Mouse (Mus musculus): ENCODE measurements around the gene Dscaml1. TPM values are rescaled to one million over a fixed set of nuclear protein-coding genes. Genes with fewer than 3 reads are reported as not detected.

Gene Dscaml1
- polyA plus RNA-seq, 2 experiments = not detected

GRCm38 (mm10) chr9:45410614-45411013 lies 15.8 kb upstream of the Dscaml1 start:
- Histone ChIP-seq H3K27ac (no peak overlapping the region), H3K9ac (replicated peaks) (no peak overlapping the region), H3K4me1 (replicated peaks; ENCODE audit: control insufficient read depth in 2 of 2, insufficient read depth in 2 of 2, low read length in 1 of 2) (no peaks in the 10 kb centered on the region), H3K36me3 (replicated peaks; ENCODE audit: control insufficient read depth, insufficient read depth, low read depth) (no peaks in the 10 kb centered on the region), H3K27me3 (ENCODE audit: control insufficient read depth, insufficient read depth, low read length) (no peaks in the 10 kb centered on the region), H3K4me3 (ENCODE audit: insufficient read depth in 1 of 2, low read depth in 2 of 2, low read length in 2 of 2) (no peak overlapping the region), H3K9me3 (ENCODE audit: control insufficient read depth, low read length) (no peaks in the 10 kb centered on the region), H3K4me2 (ENCODE audit: low read depth) (no peak overlapping the region)
- TF ChIP-seq CTCF (IDR thresholded peaks at IDR 0.05; ENCODE audit: low read depth) (no peak), EP300 (IDR thresholded peaks at IDR 0.05; ENCODE audit: low read depth) (no peak)
- DNase-seq (ENCODE audit: low read depth in 3 of 3, low spot score in 3 of 3) (no peak), ATAC-seq (ENCODE audit: insufficient read depth) (no peak)
- 67% methylated on average over 2 of the region's 2 CpGs for WGBS (ENCODE audit: insufficient replicate concordance)

- DNase-seq (ENCODE audit: low read depth in 3 of 3, low spot score in 3 of 3) = no peak
- Histone ChIP-seq H3K27ac (no peak overlapping the region), H3K27me3 (ENCODE audit: control insufficient read depth, insufficient read depth, low read length) (no peaks in the 10 kb centered on the region), H3K4me1 (replicated peaks; ENCODE audit: control insufficient read depth in 2 of 2, insufficient read depth in 2 of 2, low read length in 1 of 2) (no peaks in the 10 kb centered on the region), H3K9me3 (ENCODE audit: control insufficient read depth, low read length) (no peaks in the 10 kb centered on the region), H3K4me3 (ENCODE audit: insufficient read depth in 1 of 2, low read depth in 2 of 2, low read length in 2 of 2) (no peak overlapping the region), H3K9ac (replicated peaks) (no peak overlapping the region), H3K36me3 (replicated peaks; ENCODE audit: control insufficient read depth, insufficient read depth, low read depth) (no peaks in the 10 kb centered on the region), H3K4me2 (ENCODE audit: low read depth) (no peak overlapping the region)
- no peak for ATAC-seq (ENCODE audit: insufficient read depth)
- WGBS (ENCODE audit: insufficient replicate concordance) = 65% methylated on average over 3 of the region's 3 CpGs
- TF ChIP-seq EP300 (IDR thresholded peaks at IDR 0.05; ENCODE audit: low read depth) (no peak), CTCF (IDR thresholded peaks at IDR 0.05; ENCODE audit: low read depth) (no peak)
Measured at GRCm38 (mm10) chr9:45411111-45411510, 15.3 kb upstream of the Dscaml1 start.

GRCm38 (mm10) chr9:45411803-45412202 lies 14.6 kb upstream of the Dscaml1 start:
- no peak overlapping the region for H3K9ac ChIP-seq (replicated peaks)
- no peak overlapping the region for H3K27ac ChIP-seq
- ATAC-seq (ENCODE audit: insufficient read depth) (no peak), DNase-seq (ENCODE audit: low read depth in 3 of 3, low spot score in 3 of 3) (peak in 2 of 3 experiments; percentile 3 to 16)
- H3K4me3 ChIP-seq (ENCODE audit: insufficient read depth in 1 of 2, low read depth in 2 of 2, low read length in 2 of 2) = no peak overlapping the region
- H3K4me1 ChIP-seq (replicated peaks; ENCODE audit: control insufficient read depth in 2 of 2, insufficient read depth in 2 of 2, low read length in 1 of 2) = no peaks in the 10 kb centered on the region; a peak in 1 of 4 replicates
- no peaks in the 10 kb centered on the region for H3K27me3 ChIP-seq (ENCODE audit: control insufficient read depth, insufficient read depth, low read length)
- no peaks in the 10 kb centered on the region for H3K36me3 ChIP-seq (replicated peaks; ENCODE audit: control insufficient read depth, insufficient read depth, low read depth)
- TF ChIP-seq CTCF (IDR thresholded peaks at IDR 0.05; ENCODE audit: low read depth) = peak; percentile 46; the same call in 1 of the 2 replicates
- TF ChIP-seq EP300 (IDR thresholded peaks at IDR 0.05; ENCODE audit: low read depth) = no peak
- H3K9me3 ChIP-seq (ENCODE audit: control insufficient read depth, low read length) = no peaks in the 10 kb centered on the region
- WGBS (ENCODE audit: insufficient replicate concordance) = 17% methylated on average over 7 of the region's 7 CpGs
- H3K4me2 ChIP-seq (ENCODE audit: low read depth) = no peak overlapping the region

- no peaks in the 10 kb centered on the region for H3K36me3 ChIP-seq (replicated peaks; ENCODE audit: control insufficient read depth, insufficient read depth, low read depth)
- no peak overlapping the region for H3K4me3 ChIP-seq (ENCODE audit: insufficient read depth in 1 of 2, low read depth in 2 of 2, low read length in 2 of 2)
- no peak for ATAC-seq (ENCODE audit: insufficient read depth)
- H3K4me2 ChIP-seq (ENCODE audit: low read depth) = no peak overlapping the region
- H3K9me3 ChIP-seq (ENCODE audit: control insufficient read depth, low read length) = no peaks in the 10 kb centered on the region
- no peak overlapping the region for H3K9ac ChIP-seq (replicated peaks)
- TF ChIP-seq EP300 (IDR thresholded peaks at IDR 0.05; ENCODE audit: low read depth) = no peak
- peak; percentile 92 for TF ChIP-seq CTCF (IDR thresholded peaks at IDR 0.05; ENCODE audit: low read depth)
- H3K27ac ChIP-seq = no peak overlapping the region
- DNase-seq (ENCODE audit: low read depth in 3 of 3, low spot score in 3 of 3) = peak; percentile 32 to 44 (median 39)
- WGBS (ENCODE audit: insufficient replicate concordance) = 5% methylated on average over 10 of the region's 10 CpGs
- H3K4me1 ChIP-seq (replicated peaks; ENCODE audit: control insufficient read depth in 2 of 2, insufficient read depth in 2 of 2, low read length in 1 of 2) = no peaks in the 10 kb centered on the region; a peak in 1 of 4 replicates
- H3K27me3 ChIP-seq (ENCODE audit: control insufficient read depth, insufficient read depth, low read length) = no peaks in the 10 kb centered on the region
Measured at GRCm38 (mm10) chr9:45412287-45412686, 14.1 kb upstream of the Dscaml1 start.

- ATAC-seq (ENCODE audit: insufficient read depth) (no peak), DNase-seq (ENCODE audit: low read depth in 3 of 3, low spot score in 3 of 3) (no peak)
- WGBS (ENCODE audit: insufficient replicate concordance) = 56% methylated on average over 4 of the region's 4 CpGs
- H3K27me3 ChIP-seq (ENCODE audit: control insufficient read depth, insufficient read depth, low read length) = no peaks in the 10 kb centered on the region
- H3K27ac ChIP-seq = no peak overlapping the region
- no peak overlapping the region for H3K4me3 ChIP-seq (ENCODE audit: insufficient read depth in 1 of 2, low read depth in 2 of 2, low read length in 2 of 2)
- H3K4me2 ChIP-seq (ENCODE audit: low read depth) = no peak overlapping the region
- H3K9me3 ChIP-seq (ENCODE audit: control insufficient read depth, low read length) = no peaks in the 10 kb centered on the region
- no peaks in the 10 kb centered on the region; a peak in 1 of 4 replicates for H3K4me1 ChIP-seq (replicated peaks; ENCODE audit: control insufficient read depth in 2 of 2, insufficient read depth in 2 of 2, low read length in 1 of 2)
- TF ChIP-seq CTCF (IDR thresholded peaks at IDR 0.05; ENCODE audit: low read depth) (no peak), EP300 (IDR thresholded peaks at IDR 0.05; ENCODE audit: low read depth) (no peak)
- no peak overlapping the region for H3K9ac ChIP-seq (replicated peaks)
- no peaks in the 10 kb centered on the region for H3K36me3 ChIP-seq (replicated peaks; ENCODE audit: control insufficient read depth, insufficient read depth, low read depth)
Measured at GRCm38 (mm10) chr9:45412700-45413477, 13.5 kb upstream of the Dscaml1 start.
